Comparison of ENCODE assay signal across 9 mouse cellular contexts in genomic region chr15:82906574-82907061, GRCm38 (mm10).
DNase-seq lines count a peak whose midpoint lies in the region; ATAC-seq and TF ChIP-seq lines count a peak whose summit lies in the region.
"Had no signal": no experiment of that assay in that cellular context is flagged by ENCODE, and none has a peak within 500 bp of the region (broad histone marks: within the 10 kb centered on the region; RNA-seq: fewer than 3 reads in every experiment).

No protein-coding gene starts in this region.

- peaks cover 100% of the 10 kb centered on the region for H3K27me3 ChIP-seq in forebrain, embryonic 10.5 days (ENCODE audit: poor library complexity, severe bottlenecking)
- peaks cover 10% of the 10 kb centered on the region for H3K27me3 ChIP-seq in limb, embryonic 15.5 days

- peak in 1 of 2 experiments; percentile 15 for DNase-seq in layer of hippocampus, adult 2 months (ENCODE audit: low spot score in 2 of 2)
- DNase-seq in layer of hippocampus, adult 9-10 months (ENCODE audit: low spot score) = no peak
- DNase-seq in T-cell, adult 2 months (ENCODE audit: low spot score) = peak; percentile 24
- DNase-seq in forebrain, embryonic 10.5 days (ENCODE audit: extremely low spot score, low spot score) = peak; percentile 27
- DNase-seq in thymus, adult 18-20 months = no peak
- DNase-seq in adrenal gland, adult 2 months = no peak
- no peak for DNase-seq in spleen, adult 18-20 months

- WGBS in forebrain, embryonic 10.5 days = 74% methylated on average over 7 of the region's 7 CpGs
- WGBS in limb, embryonic 15.5 days = 44% methylated on average over 7 of the region's 7 CpGs

- TF ChIP-seq CTCF in layer of hippocampus, adult 2 months (conservative IDR thresholded peaks at IDR 0.05) = peak; percentile 59

- H3K4me3 ChIP-seq in layer of hippocampus, adult 2 months = no peak overlapping the region
- no peak overlapping the region for H3K4me3 ChIP-seq in forebrain, embryonic 10.5 days
- no peak overlapping the region for H3K4me3 ChIP-seq in limb, embryonic 15.5 days
- H3K4me3 ChIP-seq: erythroblast, embryonic 14.5 days had no signal

- H3K27ac ChIP-seq in layer of hippocampus, adult 2 months = peak overlapping the region; percentile 47
- H3K27ac ChIP-seq in forebrain, embryonic 10.5 days = no peak overlapping the region
- 0 out of 2 replicates have a peak overlapping the region, but pooled peaks have one; percentile 33 for H3K27ac ChIP-seq in limb, embryonic 15.5 days

- H3K9ac ChIP-seq in limb, embryonic 15.5 days = no peak overlapping the region

- peaks cover 96% of the 10 kb centered on the region for H3K4me1 ChIP-seq in forebrain, embryonic 10.5 days
- peaks cover 52% of the 10 kb centered on the region for H3K4me1 ChIP-seq in limb, embryonic 15.5 days

- H3K4me2 ChIP-seq in limb, embryonic 15.5 days = 0 out of 2 replicates have a peak overlapping the region, but pooled peaks have one; percentile 7

- H3K36me3 ChIP-seq in forebrain, embryonic 10.5 days (replicated peaks) = no peaks in the 10 kb centered on the region
- H3K36me3 ChIP-seq in limb, embryonic 15.5 days = no peaks in the 10 kb centered on the region; the same call in 1 of the 2 replicates

- H3K9me3 ChIP-seq in forebrain, embryonic 10.5 days = no peaks in the 10 kb centered on the region
- no peaks in the 10 kb centered on the region for H3K9me3 ChIP-seq in limb, embryonic 15.5 days

- ATAC-seq in limb, embryonic 15.5 days (ENCODE audit: insufficient number of reproducible peaks, low FRiP score, low TSS enrichment, low read depth) = no peak

Comparison
In these comparisons a context has a peak if more than half of its experiments do, and no peak if none do; other contexts are left out.
1. DNase-seq: peak in T-cell, adult 2 months (single experiment) and forebrain, embryonic 10.5 days (single experiment); none in layer of hippocampus, adult 9-10 months (single experiment), thymus, adult 18-20 months (0 of 2), adrenal gland, adult 2 months (single experiment) and spleen, adult 18-20 months (0 of 2).